Mouse (Mus musculus) hindbrain, embryonic 12.5 days (tissue): ENCODE data around the gene Card9. TPM values are rescaled to one million over a fixed set of nuclear protein-coding genes. Genes with fewer than 3 reads are reported as not detected.

ENCODE experiments used
- ATAC-seq: fragments of 200-750 bp; cut with Nextera tagmentation; 2 replicates; pipeline ENCODE4 v1.8.0; 2017; ENCODE audit warnings: moderate TSS enrichment; ENCODE audit not compliant: low FRiP score
- H3K27ac ChIP-seq: fragments of 300-500 bp; sonication (generic); 2 replicates; pipeline ENCODE4 v1.5.1; 2016; ENCODE audit warnings: mild to moderate bottlenecking
- H3K27me3 ChIP-seq: fragments of 300-500 bp; sonication (generic); 2 replicates; pipeline ENCODE4 v1.6.1; 2016; ENCODE audit warnings: mild to moderate bottlenecking
- H3K36me3 ChIP-seq: fragments of 300-500 bp; sonication (generic); 2 replicates; pipeline ENCODE4 v1.6.1; 2016; ENCODE audit warnings: mild to moderate bottlenecking
- H3K4me1 ChIP-seq: fragments of 300-500 bp; sonication (generic); 2 replicates; pipeline ENCODE4 v1.6.1; 2016
- H3K4me2 ChIP-seq: fragments of 300-500 bp; sonication (generic); replicated peaks from 2 replicates; pipeline ENCODE4 v1.6.1; 2016; ENCODE audit warnings: mild to moderate bottlenecking
- H3K4me3 ChIP-seq: fragments of 300-500 bp; sonication (generic); 2 replicates; pipeline ENCODE4 v1.5.1; 2016; ENCODE audit warnings: mild to moderate bottlenecking
- H3K9ac ChIP-seq: fragments of 300-500 bp; sonication (generic); 2 replicates; pipeline ENCODE4 v1.6.1; 2016; ENCODE audit warnings: mild to moderate bottlenecking, moderate library complexity
- H3K9me3 ChIP-seq: fragments of 300-500 bp; sonication (generic); replicated peaks from 2 replicates; pipeline ENCODE4 v1.6.1; 2016; ENCODE audit warnings: mild to moderate bottlenecking
- WGBS: fragments of 180-500 bp; shearing (Covaris S2); methylation state at CpG from one replicate; pipeline ENCODE4 v1.1.7; 2016; 5-methylcytosine and 5-hydroxymethylcytosine counted together
- polyA plus RNA-seq: library from polyadenylated mRNA; unstranded; fragments of >200 nt; fragmentation: Nextera tagmentation; extraction: Ambion mirVana; gene quantifications from 2 replicates; pipeline ENCODE4 v1.2.1, GENCODE M21; 2016

Card9 gene
- polyA plus RNA-seq, result 0.78 and 1.1 TPM in 2 replicates

DNA sequence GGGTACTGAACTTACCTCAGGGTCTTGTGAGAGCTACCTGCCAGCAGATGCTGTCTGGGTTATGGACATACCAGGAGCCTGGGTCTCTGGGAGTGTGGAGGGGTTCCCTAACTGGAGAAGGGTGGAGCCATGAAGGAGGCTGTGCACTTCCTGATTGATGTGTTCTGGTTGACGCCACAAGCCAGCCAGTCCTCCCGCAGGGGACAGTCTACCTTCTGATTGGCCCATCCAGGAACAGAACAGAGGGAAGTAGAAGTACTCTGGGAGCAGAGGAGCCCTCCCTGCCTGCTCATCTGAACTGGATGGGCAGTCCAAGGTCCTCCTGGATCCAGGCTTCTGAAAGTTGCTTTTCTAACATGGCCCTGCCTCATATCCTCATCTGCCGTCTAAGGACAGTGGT, at the start of gene Card9:
Gene Card9, minus strand, starts transcription at position 147 of the 400 bp plus-strand sequence.
- H3K9ac ChIP-seq, result no peak within 1 kb of the TSS; the same call in 1 of the 2 replicates
- no peaks in the 10 kb centered on the region for H3K27me3 ChIP-seq
- H3K4me2 ChIP-seq, result no peak within 1 kb of the TSS
- 47% methylated on average over 3 of the region's 3 CpGs for WGBS
- H3K9me3 ChIP-seq, result no peaks in the 10 kb centered on the region
- no peak for ATAC-seq
- peaks cover 5% of the 10 kb centered on the region; the same call in 1 of the 2 replicates for H3K4me1 ChIP-seq
- H3K4me3 ChIP-seq, result no peak within 1 kb of the TSS
- peaks cover 34% of the 10 kb centered on the region for H3K36me3 ChIP-seq
- no peak within 1 kb of the TSS; the same call in 1 of the 2 replicates for H3K27ac ChIP-seq

- ATAC-seq, result no peak
- H3K36me3 ChIP-seq, result peaks cover 63% of the 10 kb centered on the region
- H3K4me3 ChIP-seq, result no peak overlapping the region
- 0 out of 2 replicates have a peak overlapping the region, but pooled peaks have one; percentile 40 for H3K27ac ChIP-seq
- peaks cover 34% of the 10 kb centered on the region for H3K4me1 ChIP-seq
- WGBS, result 64% methylated on average over 5 of the region's 5 CpGs
- H3K9ac ChIP-seq, result no peak overlapping the region
- no peak overlapping the region for H3K4me2 ChIP-seq
- no peaks in the 10 kb centered on the region for H3K9me3 ChIP-seq
- H3K27me3 ChIP-seq, result no peaks in the 10 kb centered on the region
These were observed 49.4 kb upstream of the Card9 start for GRCm38 (mm10) chr2:26410091-26410490.

DNA sequence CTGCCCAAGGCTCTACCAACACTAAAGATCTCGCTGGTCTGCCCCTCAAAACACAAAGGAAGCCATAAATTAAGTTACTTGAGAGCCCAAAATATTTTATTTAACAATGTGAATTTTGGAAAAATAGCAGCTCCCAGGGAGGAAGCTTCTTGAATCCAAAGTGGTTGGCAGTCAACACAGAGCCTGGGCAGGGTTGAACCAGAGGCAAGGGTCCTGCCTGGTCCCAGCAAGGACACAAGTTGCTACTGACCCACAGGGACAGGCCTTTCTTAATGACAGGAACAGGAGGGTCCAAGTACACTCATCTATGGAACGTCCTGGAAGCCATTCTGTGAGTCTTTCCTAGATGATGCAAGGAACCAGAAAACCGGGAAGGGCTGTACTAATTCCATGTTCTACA, 48.6 kb upstream of the Card9 start:
- H3K27ac ChIP-seq, result no peak overlapping the region
- ATAC-seq, result peak; percentile 49
- H3K36me3 ChIP-seq, result peaks cover 57% of the 10 kb centered on the region
- peak overlapping the region; percentile 97; the same call in 1 of the 2 replicates for H3K4me2 ChIP-seq
- 61% methylated on average over 3 of the region's 3 CpGs for WGBS
- peaks cover 40% of the 10 kb centered on the region for H3K4me1 ChIP-seq
- no peaks in the 10 kb centered on the region for H3K9me3 ChIP-seq
- H3K4me3 ChIP-seq, result no peak overlapping the region; the same call in 1 of the 2 replicates
- H3K9ac ChIP-seq, result no peak overlapping the region; the same call in 1 of the 2 replicates
- H3K27me3 ChIP-seq, result no peaks in the 10 kb centered on the region

DNA sequence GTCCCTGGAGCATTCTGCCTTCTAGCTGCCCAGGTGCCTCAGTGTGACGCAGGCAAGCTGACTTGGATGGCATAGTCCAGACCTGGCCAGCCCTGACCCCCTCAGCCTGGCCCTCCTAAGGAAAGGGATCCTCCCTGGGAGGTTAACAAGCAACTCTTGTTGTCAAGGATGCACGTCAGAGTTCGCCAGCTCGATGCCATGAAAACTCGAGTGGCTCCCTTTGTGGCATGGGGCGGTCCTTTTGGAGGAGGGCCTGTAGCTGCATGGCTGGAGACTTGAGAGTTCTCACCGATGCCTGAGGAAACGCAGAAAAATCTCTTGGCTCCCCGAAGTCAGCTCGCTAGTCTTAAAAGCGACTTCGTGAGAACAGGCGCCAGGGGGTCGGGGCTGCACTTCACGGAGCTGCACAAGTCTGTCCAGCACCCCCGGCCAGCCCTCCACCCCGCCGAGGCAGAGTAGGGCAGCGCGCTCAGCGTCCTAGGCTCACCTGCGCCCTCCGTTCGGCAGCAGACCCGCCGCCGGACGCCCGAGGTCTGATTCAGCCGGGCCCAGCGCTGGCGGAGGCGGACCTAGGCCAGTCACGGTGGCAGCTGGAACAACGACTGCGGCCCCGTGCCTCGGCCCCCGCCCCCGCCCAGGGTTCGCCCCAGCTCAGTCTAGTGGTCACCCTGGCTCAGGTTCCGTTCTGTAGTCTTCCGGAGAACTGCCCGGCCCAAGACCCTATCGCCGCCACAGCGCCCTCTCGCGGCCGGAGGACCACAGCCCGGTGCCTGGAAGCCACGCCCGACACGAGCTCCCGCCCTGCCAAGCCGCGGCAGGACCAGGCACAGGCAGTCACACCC, 48.0 kb upstream of the Card9 start, which contains the start of gene Inpp5e:
Gene Inpp5e, minus strand, starts transcription at position 689 of the 842 bp plus-strand sequence.
- H3K9ac ChIP-seq, result peak within 1 kb of the TSS; percentile 95
- H3K27me3 ChIP-seq, result no peaks in the 10 kb centered on the region
- no peaks in the 10 kb centered on the region for H3K9me3 ChIP-seq
- H3K27ac ChIP-seq, result peak within 1 kb of the TSS; percentile 70
- H3K4me2 ChIP-seq, result peak within 1 kb of the TSS; percentile 97
- peak; percentile 96 for ATAC-seq
- peaks cover 51% of the 10 kb centered on the region for H3K36me3 ChIP-seq
- WGBS, result 2% methylated on average over 53 of the region's 57 CpGs
- peaks cover 40% of the 10 kb centered on the region for H3K4me1 ChIP-seq
- H3K4me3 ChIP-seq, result peak within 1 kb of the TSS; percentile 86

- peaks cover 37% of the 10 kb centered on the region for H3K4me1 ChIP-seq
- H3K27ac ChIP-seq, result no peak overlapping the region
- 87% methylated on average over 8 of the region's 8 CpGs for WGBS
- no peaks in the 10 kb centered on the region for H3K27me3 ChIP-seq
- H3K9me3 ChIP-seq, result no peaks in the 10 kb centered on the region
- peaks cover 49% of the 10 kb centered on the region for H3K36me3 ChIP-seq
- no peak overlapping the region for H3K9ac ChIP-seq
- H3K4me2 ChIP-seq, result no peak overlapping the region
- ATAC-seq, result no peak
- H3K4me3 ChIP-seq, result no peak overlapping the region
These were observed 42.6 kb upstream of the Card9 start for GRCm38 (mm10) chr2:26403306-26403705.

GRCm38 (mm10) chr2:26402265-26402664, 41.5 kb upstream of the Card9 start:
- H3K36me3 ChIP-seq, result peaks cover 58% of the 10 kb centered on the region
- WGBS, result 77% methylated on average over 1 of the region's 1 CpGs
- no peak for ATAC-seq
- no peak overlapping the region for H3K4me3 ChIP-seq
- H3K9me3 ChIP-seq, result no peaks in the 10 kb centered on the region
- H3K4me1 ChIP-seq, result peaks cover 27% of the 10 kb centered on the region
- no peak overlapping the region for H3K27ac ChIP-seq
- H3K9ac ChIP-seq, result no peak overlapping the region
- no peak overlapping the region for H3K4me2 ChIP-seq
- H3K27me3 ChIP-seq, result no peaks in the 10 kb centered on the region

- H3K4me1 ChIP-seq, result peaks cover 14% of the 10 kb centered on the region
- WGBS, result 95% methylated on average over 4 of the region's 4 CpGs
- peaks cover 64% of the 10 kb centered on the region for H3K36me3 ChIP-seq
- ATAC-seq, result no peak
- H3K4me3 ChIP-seq, result no peak overlapping the region
- H3K27me3 ChIP-seq, result no peaks in the 10 kb centered on the region
- H3K9me3 ChIP-seq, result no peaks in the 10 kb centered on the region
- H3K9ac ChIP-seq, result no peak overlapping the region
- H3K27ac ChIP-seq, result no peak overlapping the region
- no peak overlapping the region for H3K4me2 ChIP-seq
These were observed 40.3 kb upstream of the Card9 start for GRCm38 (mm10) chr2:26401023-26401422.

DNA sequence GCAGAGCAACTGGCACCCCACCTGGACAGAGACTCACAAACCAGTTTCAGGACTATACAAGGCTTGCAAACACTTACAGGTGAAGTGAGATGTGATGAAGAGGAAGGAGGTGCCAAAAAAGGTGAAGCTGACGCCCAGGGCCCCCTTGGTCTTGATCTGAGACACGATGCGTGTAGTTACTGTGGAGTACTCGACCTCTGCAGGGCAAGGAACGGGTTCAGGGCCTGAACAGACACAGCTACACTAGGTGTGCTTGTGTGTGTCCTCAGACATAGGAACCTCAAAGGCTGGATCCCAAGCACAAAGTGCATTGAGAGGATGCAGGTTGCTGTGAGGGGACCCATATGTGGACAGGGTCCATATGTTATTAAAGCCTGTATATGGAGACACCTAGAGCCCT, 39.6 kb upstream of the Card9 start:
- no peak overlapping the region for H3K4me3 ChIP-seq
- no peaks in the 10 kb centered on the region for H3K27me3 ChIP-seq
- no peak overlapping the region for H3K4me2 ChIP-seq
- no peak overlapping the region for H3K27ac ChIP-seq
- H3K9me3 ChIP-seq, result no peaks in the 10 kb centered on the region
- 0 out of 2 replicates have a peak overlapping the region, but pooled peaks have one; percentile 23 for H3K9ac ChIP-seq
- ATAC-seq, result no peak
- H3K4me1 ChIP-seq, result peaks cover 8% of the 10 kb centered on the region
- 91% methylated on average over 5 of the region's 5 CpGs for WGBS
- peaks cover 68% of the 10 kb centered on the region for H3K36me3 ChIP-seq

DNA sequence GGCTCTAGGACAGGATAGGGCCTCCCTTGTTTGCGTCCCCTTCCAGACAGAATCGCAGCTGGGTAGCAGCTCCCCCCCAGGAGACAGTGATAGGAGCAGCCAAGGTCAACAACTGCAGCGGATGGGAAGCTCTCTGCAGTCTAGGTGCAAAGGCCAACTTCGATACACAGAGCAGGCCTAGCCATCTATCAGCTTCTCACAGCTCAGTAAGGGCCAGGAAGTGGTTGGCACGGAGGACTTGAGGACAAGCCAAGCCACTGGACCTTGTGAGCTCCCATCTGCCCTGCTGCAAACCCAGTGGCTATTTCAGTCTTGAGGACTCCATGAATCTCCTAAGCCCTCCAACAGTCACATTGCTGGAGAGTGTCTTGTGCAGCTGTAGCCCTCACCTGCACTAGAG, 38.9 kb upstream of the Card9 start:
- Histone ChIP-seq H3K36me3 (peaks cover 74% of the 10 kb centered on the region), H3K4me3 (no peak overlapping the region)

GRCm38 (mm10) chr2:26398978-26399377, 38.3 kb upstream of the Card9 start:
- H3K9me3 ChIP-seq, result no peaks in the 10 kb centered on the region
- H3K27ac ChIP-seq, result no peak overlapping the region
- H3K36me3 ChIP-seq, result peaks cover 81% of the 10 kb centered on the region
- WGBS, result 89% methylated on average over 8 of the region's 8 CpGs
- H3K9ac ChIP-seq, result no peak overlapping the region
- H3K4me1 ChIP-seq, result no peaks in the 10 kb centered on the region
- no peaks in the 10 kb centered on the region for H3K27me3 ChIP-seq
- H3K4me3 ChIP-seq, result no peak overlapping the region
- H3K4me2 ChIP-seq, result no peak overlapping the region
- ATAC-seq, result no peak

More for the DNA sequence above, 38.9 kb upstream of the Card9 start:
- ATAC-seq, result no peak
- no peaks in the 10 kb centered on the region for H3K27me3 ChIP-seq
- H3K4me1 ChIP-seq, result peaks cover 1% of the 10 kb centered on the region; the same call in 1 of the 2 replicates
- no peak overlapping the region for H3K27ac ChIP-seq
- WGBS, result 85% methylated on average over 5 of the region's 5 CpGs
- H3K9ac ChIP-seq, result 0 out of 2 replicates have a peak overlapping the region, but pooled peaks have one; percentile 23
- no peak overlapping the region for H3K4me2 ChIP-seq
- no peaks in the 10 kb centered on the region for H3K9me3 ChIP-seq

GRCm38 (mm10) chr2:26391617-26392016, 30.9 kb upstream of the Card9 start:
- no peaks in the 10 kb centered on the region for H3K9me3 ChIP-seq
- 94% methylated on average over 6 of the region's 6 CpGs for WGBS
- peaks cover 22% of the 10 kb centered on the region for H3K4me1 ChIP-seq
- no peaks in the 10 kb centered on the region for H3K27me3 ChIP-seq
- H3K9ac ChIP-seq, result no peak overlapping the region
- no peak overlapping the region for H3K4me2 ChIP-seq
- H3K36me3 ChIP-seq, result peaks cover 75% of the 10 kb centered on the region
- ATAC-seq, result no peak
- H3K4me3 ChIP-seq, result no peak overlapping the region
- H3K27ac ChIP-seq, result no peak overlapping the region

GRCm38 (mm10) chr2:26390954-26391353, 30.2 kb upstream of the Card9 start:
- Histone ChIP-seq H3K9ac (no peak overlapping the region; the same call in 1 of the 2 replicates), H3K4me1 (peaks cover 22% of the 10 kb centered on the region), H3K36me3 (peaks cover 75% of the 10 kb centered on the region), H3K4me2 (no peak overlapping the region), H3K27me3 (no peaks in the 10 kb centered on the region), H3K4me3 (no peak overlapping the region), H3K9me3 (no peaks in the 10 kb centered on the region), H3K27ac (no peak overlapping the region)
- WGBS, result 91% methylated on average over 3 of the region's 3 CpGs
- no peak for ATAC-seq
